Mouse (Mus musculus): Measurements from ENCODE around the gene Ugt1a7c. TPM values are rescaled to one million over a fixed set of nuclear protein-coding genes. Genes with fewer than 3 reads are reported as not detected.

Ugt1a7c gene
- polyA plus RNA-seq, 1 experiment: 3.8 TPM

- Histone ChIP-seq H3K27ac (ENCODE audit: control insufficient read depth, insufficient read depth, low read depth, low read length, poor library complexity) (no peak overlapping the region), H3K4me1 (ENCODE audit: control insufficient read depth, insufficient read depth, low read length) (no peaks in the 10 kb centered on the region), H3K4me3 (replicated peaks; ENCODE audit: control insufficient read depth, low read depth, low read length) (no peak overlapping the region)
- TF ChIP-seq POLR2A (IDR thresholded peaks at IDR 0.05; ENCODE audit: borderline replicate concordance, control insufficient read depth, low read depth, low read length): no peak
- TF ChIP-seq CTCF (IDR thresholded peaks at IDR 0.05; ENCODE audit: control insufficient read depth, insufficient read depth, low read length): no peak
- WGBS: 40% methylated on average over 5 of the region's 5 CpGs
These were observed 139.8 kb downstream of the Ugt1a7c start for GRCm38 (mm10) chr1:88234646-88235045.

GRCm38 (mm10) chr1:88235046-88235893 is 140.4 kb downstream of the Ugt1a7c start:
- TF ChIP-seq CTCF (IDR thresholded peaks at IDR 0.05; ENCODE audit: control insufficient read depth, insufficient read depth, low read length) (no peak), POLR2A (IDR thresholded peaks at IDR 0.05; ENCODE audit: borderline replicate concordance, control insufficient read depth, low read depth, low read length) (no peak)
- Histone ChIP-seq H3K4me3 (replicated peaks; ENCODE audit: control insufficient read depth, low read depth, low read length) (no peak overlapping the region), H3K4me1 (ENCODE audit: control insufficient read depth, insufficient read depth, low read length) (no peaks in the 10 kb centered on the region), H3K27ac (ENCODE audit: control insufficient read depth, insufficient read depth, low read depth, low read length, poor library complexity) (no peak overlapping the region)
- 60% methylated on average over 11 of the region's 11 CpGs for WGBS

- H3K4me1 ChIP-seq (ENCODE audit: control insufficient read depth, insufficient read depth, low read length): no peaks in the 10 kb centered on the region
- TF ChIP-seq POLR2A (IDR thresholded peaks at IDR 0.05; ENCODE audit: borderline replicate concordance, control insufficient read depth, low read depth, low read length): no peak
- TF ChIP-seq CTCF (IDR thresholded peaks at IDR 0.05; ENCODE audit: control insufficient read depth, insufficient read depth, low read length): no peak
- H3K4me3 ChIP-seq (replicated peaks; ENCODE audit: control insufficient read depth, low read depth, low read length): no peak overlapping the region
- H3K27ac ChIP-seq (ENCODE audit: control insufficient read depth, insufficient read depth, low read depth, low read length, poor library complexity): no peak overlapping the region
- WGBS: 52% methylated on average over 4 of the region's 4 CpGs
These were observed 141.1 kb downstream of the Ugt1a7c start for GRCm38 (mm10) chr1:88235894-88236415.

GRCm38 (mm10) chr1:88237311-88237710 is 142.4 kb downstream of the Ugt1a7c start:
- H3K4me3 ChIP-seq (replicated peaks; ENCODE audit: control insufficient read depth, low read depth, low read length): no peak overlapping the region
- H3K4me1 ChIP-seq (ENCODE audit: control insufficient read depth, insufficient read depth, low read length): no peaks in the 10 kb centered on the region
- no peak for TF ChIP-seq POLR2A (IDR thresholded peaks at IDR 0.05; ENCODE audit: borderline replicate concordance, control insufficient read depth, low read depth, low read length)
- no peak for TF ChIP-seq CTCF (IDR thresholded peaks at IDR 0.05; ENCODE audit: control insufficient read depth, insufficient read depth, low read length)
- WGBS: 72% methylated on average over 5 of the region's 5 CpGs
- no peak overlapping the region for H3K27ac ChIP-seq (ENCODE audit: control insufficient read depth, insufficient read depth, low read depth, low read length, poor library complexity)

GRCm38 (mm10) chr1:88238771-88239170 is 143.9 kb downstream of the Ugt1a7c start:
- no peak for TF ChIP-seq CTCF (IDR thresholded peaks at IDR 0.05; ENCODE audit: control insufficient read depth, insufficient read depth, low read length)
- no peak for TF ChIP-seq POLR2A (IDR thresholded peaks at IDR 0.05; ENCODE audit: borderline replicate concordance, control insufficient read depth, low read depth, low read length)
- H3K27ac ChIP-seq (ENCODE audit: control insufficient read depth, insufficient read depth, low read depth, low read length, poor library complexity): no peak overlapping the region
- no peak overlapping the region for H3K4me3 ChIP-seq (replicated peaks; ENCODE audit: control insufficient read depth, low read depth, low read length)
- H3K4me1 ChIP-seq (ENCODE audit: control insufficient read depth, insufficient read depth, low read length): no peaks in the 10 kb centered on the region
- 68% methylated on average over 6 of the region's 6 CpGs for WGBS

- Histone ChIP-seq H3K27ac (ENCODE audit: control insufficient read depth, insufficient read depth, low read depth, low read length, poor library complexity) (no peak overlapping the region), H3K4me1 (ENCODE audit: control insufficient read depth, insufficient read depth, low read length) (no peaks in the 10 kb centered on the region), H3K4me3 (replicated peaks; ENCODE audit: control insufficient read depth, low read depth, low read length) (no peak overlapping the region)
- 67% methylated on average over 5 of the region's 5 CpGs for WGBS
- TF ChIP-seq POLR2A (IDR thresholded peaks at IDR 0.05; ENCODE audit: borderline replicate concordance, control insufficient read depth, low read depth, low read length): no peak
- TF ChIP-seq CTCF (IDR thresholded peaks at IDR 0.05; ENCODE audit: control insufficient read depth, insufficient read depth, low read length): no peak
These were observed 145.2 kb downstream of the Ugt1a7c start for GRCm38 (mm10) chr1:88240072-88240471.

- H3K27ac ChIP-seq (ENCODE audit: control insufficient read depth, insufficient read depth, low read depth, low read length, poor library complexity): no peak overlapping the region
- H3K4me3 ChIP-seq (replicated peaks; ENCODE audit: control insufficient read depth, low read depth, low read length): no peak overlapping the region
- 61% methylated on average over 4 of the region's 4 CpGs for WGBS
- TF ChIP-seq POLR2A (IDR thresholded peaks at IDR 0.05; ENCODE audit: borderline replicate concordance, control insufficient read depth, low read depth, low read length) (no peak), CTCF (IDR thresholded peaks at IDR 0.05; ENCODE audit: control insufficient read depth, insufficient read depth, low read length) (no peak)
- no peaks in the 10 kb centered on the region for H3K4me1 ChIP-seq (ENCODE audit: control insufficient read depth, insufficient read depth, low read length)
These were observed 145.7 kb downstream of the Ugt1a7c start for GRCm38 (mm10) chr1:88240579-88240978.

GRCm38 (mm10) chr1:88243861-88244260 is 149.0 kb downstream of the Ugt1a7c start:
- 62% methylated on average over 5 of the region's 5 CpGs for WGBS
- TF ChIP-seq CTCF (IDR thresholded peaks at IDR 0.05; ENCODE audit: control insufficient read depth, insufficient read depth, low read length): no peak
- TF ChIP-seq POLR2A (IDR thresholded peaks at IDR 0.05; ENCODE audit: borderline replicate concordance, control insufficient read depth, low read depth, low read length): no peak
- Histone ChIP-seq H3K27ac (ENCODE audit: control insufficient read depth, insufficient read depth, low read depth, low read length, poor library complexity) (no peak overlapping the region), H3K4me3 (replicated peaks; ENCODE audit: control insufficient read depth, low read depth, low read length) (no peak overlapping the region), H3K4me1 (ENCODE audit: control insufficient read depth, insufficient read depth, low read length) (0 out of 2 replicates have a peak, but pooled peaks cover 1% of the 10 kb centered on the region)
